Mouse (Mus musculus) embryo, embryonic 11.5 days (tissue): ENCODE results near the gene Pitx2.

Experiments used
- DNase-seq: peaks from one replicate; pipeline ENCODE4 v3.0.0-alpha.2; 2012; ENCODE audit warnings: low read depth, low spot score

Gene Pitx2

GRCm38 (mm10) chr3:129199609-129200500 lies at the start of gene Pitx2:
Pitx2 (plus strand) TSS chr3:129199878.
- no peak for DNase-seq

GRCm38 (mm10) chr3:129150001-129150400 lies 49.7 kb upstream of the Pitx2 start:
- no peak for DNase-seq

- DNase-seq, result no peak
These were observed 48.5 kb upstream of the Pitx2 start for GRCm38 (mm10) chr3:129151096-129151685.

GRCm38 (mm10) chr3:129158812-129159370 lies 40.8 kb upstream of the Pitx2 start:
- no peak for DNase-seq

GRCm38 (mm10) chr3:129161333-129162035 lies 38.2 kb upstream of the Pitx2 start:
- DNase-seq, result no peak

GRCm38 (mm10) chr3:129164246-129164645 lies 35.4 kb upstream of the Pitx2 start:
- DNase-seq, result no peak

- DNase-seq, result no peak
These were observed 34.0 kb upstream of the Pitx2 start for GRCm38 (mm10) chr3:129165715-129166114.

- no peak for DNase-seq
These were observed 33.0 kb upstream of the Pitx2 start for GRCm38 (mm10) chr3:129166684-129167083.

- DNase-seq, result no peak
These were observed 29.3 kb upstream of the Pitx2 start for GRCm38 (mm10) chr3:129170416-129170815.

- DNase-seq, result no peak
These were observed 27.9 kb upstream of the Pitx2 start for GRCm38 (mm10) chr3:129171789-129172188.

GRCm38 (mm10) chr3:129194436-129194835 lies 5.2 kb upstream of the Pitx2 start:
- no peak for DNase-seq

- no peak for DNase-seq
These were observed 4.6 kb upstream of the Pitx2 start for GRCm38 (mm10) chr3:129195036-129195435.

- DNase-seq, result no peak
These were observed 3.7 kb upstream of the Pitx2 start for GRCm38 (mm10) chr3:129195816-129196549.

GRCm38 (mm10) chr3:129196550-129196919 lies 3.1 kb upstream of the Pitx2 start:
- DNase-seq, result no peak

GRCm38 (mm10) chr3:129197035-129197434 lies 2.6 kb upstream of the Pitx2 start:
- DNase-seq, result no peak

GRCm38 (mm10) chr3:129197786-129198626 lies 1.7 kb upstream of the Pitx2 start:
- DNase-seq, result no peak

- no peak for DNase-seq
These were observed 1.1 kb upstream of the Pitx2 start for GRCm38 (mm10) chr3:129198627-129198903.

- no peak for DNase-seq
These were observed 494 bp upstream of the Pitx2 start for GRCm38 (mm10) chr3:129199160-129199608.

GRCm38 (mm10) chr3:129200501-129200890 lies 818 bp downstream of the Pitx2 start:
- no peak for DNase-seq

- no peak for DNase-seq
These were observed 1.5 kb downstream of the Pitx2 start for GRCm38 (mm10) chr3:129201156-129201555.
